ENCODE assay signal across 28 mouse cellular contexts in the genomic region with DNA sequence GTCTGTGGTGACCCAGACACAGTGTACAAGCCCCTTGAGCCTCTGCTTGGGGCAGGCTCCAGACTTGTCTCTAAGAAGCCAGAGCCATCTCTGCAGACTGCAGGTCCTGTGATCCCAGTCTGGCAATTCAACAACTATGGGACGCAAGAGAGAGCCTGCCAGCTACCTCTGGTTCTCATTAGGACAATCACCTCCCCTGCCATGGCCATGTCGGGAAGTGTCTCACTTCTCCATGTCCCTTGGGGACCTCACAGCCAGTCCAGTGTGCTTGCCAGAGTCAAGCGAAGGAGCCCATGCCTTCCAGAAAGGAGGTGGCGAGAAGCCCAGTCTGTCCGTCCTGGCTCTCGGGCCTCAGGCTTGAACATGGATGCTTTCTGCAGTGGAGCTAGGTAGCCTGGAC. TPM values are rescaled to one million over a fixed set of nuclear protein-coding genes. Genes with fewer than 3 reads are reported as not detected.
DNase-seq lines count a peak whose midpoint lies in the region; ATAC-seq lines count a peak whose summit lies in the region.
"Had no signal": no experiment of that assay in that cellular context is flagged by ENCODE, and none has a peak within 500 bp of the region (broad histone marks: within the 10 kb centered on the region; RNA-seq: fewer than 3 reads in every experiment).

No protein-coding gene starts in this region.

- DNase-seq in adrenal gland, postnatal 14 days: peak; percentile 62
- no peak for DNase-seq in adrenal gland, adult 8-10 months
- peak; percentile 98 for DNase-seq in heart, adult 11 months
- no peak for DNase-seq in heart, embryonic 10.5 days (ENCODE audit: low spot score)
- peak; percentile 95 for DNase-seq in adipocyte (ENCODE audit: low spot score)
- peak; percentile 56 to 68 for DNase-seq in heart, postnatal 36 days
- no peak for DNase-seq in kidney, postnatal 4 days
- DNase-seq: cerebellum, adult 11-12 months; cerebellum, adult 9-11 months; embryo, embryonic 11 days; kidney, adult 11 months; kidney, postnatal 14 days; liver, postnatal 0 days; lung, postnatal 36 days; right cerebral cortex, postnatal 4 days had no signal

- no peak overlapping the region for H3K4me3 ChIP-seq in heart, embryonic 10.5 days
- H3K4me3 ChIP-seq: embryonic facial prominence, embryonic 12.5 days; liver, embryonic 12.5 days; megakaryocyte, embryonic 14.5 days; midbrain, embryonic 12.5 days; neural tube, embryonic 13.5 days; stomach, embryonic 15.5 days had no signal

- H3K36me3 ChIP-seq in heart, embryonic 10.5 days: no peaks in the 10 kb centered on the region
- H3K36me3 ChIP-seq: embryonic facial prominence, embryonic 12.5 days; G1E; liver, embryonic 12.5 days; midbrain, embryonic 12.5 days; neural tube, embryonic 13.5 days; stomach, embryonic 15.5 days had no signal

- no peak overlapping the region for H3K27ac ChIP-seq in heart, embryonic 10.5 days
- H3K27ac ChIP-seq: embryonic facial prominence, embryonic 12.5 days; hindbrain, embryonic 14.5 days; liver, embryonic 12.5 days; midbrain, embryonic 12.5 days; neural tube, embryonic 13.5 days; stomach, embryonic 15.5 days had no signal

- 84% methylated on average over 6 of the region's 6 CpGs for WGBS in heart, embryonic 10.5 days

- peaks cover 12% of the 10 kb centered on the region for H3K27me3 ChIP-seq in heart, embryonic 10.5 days (ENCODE audit: insufficient read depth, poor library complexity, severe bottlenecking)
- H3K27me3 ChIP-seq: embryonic facial prominence, embryonic 12.5 days; liver, embryonic 12.5 days; midbrain, embryonic 12.5 days; neural tube, embryonic 13.5 days; Patski; stomach, embryonic 15.5 days had no signal

- ATAC-seq in megakaryocyte progenitor cell, adult 5-6 weeks (replicated peaks; ENCODE audit: poor library complexity): no peak
- ATAC-seq: forebrain, embryonic 14.5 days; inflammation-experienced regulatory T-cells, adult 6 months; liver, embryonic 12.5 days; liver, postnatal 0 days; Patski had no signal

- intact Hi-C loops in heart, postnatal 36 days (cut with DNase I): no loop called here

- no peaks in the 10 kb centered on the region for H3K9me3 ChIP-seq in heart, embryonic 10.5 days
- H3K9me3 ChIP-seq: embryonic facial prominence, embryonic 12.5 days; G1E; liver, embryonic 12.5 days; megakaryocyte, embryonic 14.5 days; midbrain, embryonic 12.5 days; neural tube, embryonic 13.5 days; stomach, embryonic 15.5 days had no signal

- H3K4me1 ChIP-seq in heart, embryonic 10.5 days: peaks cover 20% of the 10 kb centered on the region
- H3K4me1 ChIP-seq: embryonic facial prominence, embryonic 12.5 days; liver, embryonic 12.5 days; midbrain, embryonic 12.5 days; neural tube, embryonic 13.5 days had no signal

RNA-seq across cellular contexts. Expression of a gene that starts 46.7 kb away (rescaled TPM):
- 49.7 TPM in 2 replicates for total RNA-seq in adrenal gland, postnatal 14 days (2021)
- total RNA-seq in adrenal gland, adult 8-10 months (2022): 100 to 1,000 TPM in 1 of 4 experiments, 10 to 100 TPM in 3; 21.3 to 114 (median 48.7) TPM
- polyA plus RNA-seq in heart, embryonic 10.5 days (2016; fragmentation: Nextera tagmentation; extraction: Ambion mirVana): 4.6 and 7.2 TPM in 2 replicates
- total RNA-seq in heart, postnatal 36 days (2021): 100 to 1,000 TPM; 105 to 136 TPM
- not detected in 2 replicates for total RNA-seq in megakaryocyte progenitor cell, adult 5-6 weeks (2015)
- total RNA-seq in megakaryocyte progenitor cell, adult 5-6 weeks (2017): not detected in 2 replicates
- total RNA-seq: G1E; hematopoietic stem cell, adult 5-6 weeks had no signal
- polyA plus RNA-seq: G1E; inflammation-experienced regulatory T-cells, adult 6 months had no signal

RNA-seq across cellular contexts. Expression of a gene that starts 50.0 kb away (rescaled TPM):
- 43.9 and 53.2 TPM in 2 replicates for total RNA-seq in adrenal gland, postnatal 14 days (2021)
- total RNA-seq in adrenal gland, adult 8-10 months (2022): 10 to 100 TPM; 56.2 to 98.7 (median 78.5) TPM
- polyA plus RNA-seq in heart, embryonic 10.5 days (2016; fragmentation: Nextera tagmentation; extraction: Ambion mirVana): 9.9 and 10.3 TPM in 2 replicates
- 10 to 100 TPM; 28.0 to 28.6 TPM for total RNA-seq in heart, postnatal 36 days (2021)
- 19.0 and 24.9 TPM in 2 replicates for total RNA-seq in megakaryocyte progenitor cell, adult 5-6 weeks (2015)
- 26.7 and 29.6 TPM in 2 replicates for total RNA-seq in megakaryocyte progenitor cell, adult 5-6 weeks (2017)

RNA-seq across cellular contexts. Expression of a gene that starts 58.0 kb away (rescaled TPM):
- total RNA-seq in adrenal gland, postnatal 14 days (2021): 6.5 and 7.0 TPM in 2 replicates
- 10 to 100 TPM in 1 of 4 experiments, 1 to 10 TPM in 3; 6.1 to 11.2 (median 7.7) TPM for total RNA-seq in adrenal gland, adult 8-10 months (2022)
- 5.6 and 9.4 TPM in 2 replicates for polyA plus RNA-seq in heart, embryonic 10.5 days (2016; fragmentation: Nextera tagmentation; extraction: Ambion mirVana)
- 1 to 10 TPM; 1.8 to 2.5 TPM for total RNA-seq in heart, postnatal 36 days (2021)
- total RNA-seq in megakaryocyte progenitor cell, adult 5-6 weeks (2015): 6.2 and 8.4 TPM in 2 replicates
- total RNA-seq in megakaryocyte progenitor cell, adult 5-6 weeks (2017): 6.3 and 7.5 TPM in 2 replicates

Comparison
In these comparisons a context has a peak if more than half of its experiments do, and no peak if none do; other contexts are left out.
1. DNase-seq: peak in adrenal gland, postnatal 14 days (single experiment), heart, adult 11 months (single experiment), adipocyte (single experiment) and heart, postnatal 36 days (2 of 2); none in adrenal gland, adult 8-10 months (single experiment), heart, embryonic 10.5 days (single experiment) and kidney, postnatal 4 days (0 of 2).
2. RNA of a gene that starts 46.7 kb away (total RNA-seq): 105 to 136 TPM in heart, postnatal 36 days, 21.3 to 114 TPM in adrenal gland, adult 8-10 months and 49.7 TPM in adrenal gland, postnatal 14 days; not detected in megakaryocyte progenitor cell, adult 5-6 weeks; every median in the first group is over 10 times any median in the second.